Mouse (Mus musculus): ENCODE data around the gene Snx22.

Gene Snx22

GRCm38 (mm10) chr9:66069583-66069982, at the start of gene Snx22:
Gene Snx22 (minus strand): TSS chr9:66069719.
- peak; percentile 84 for DNase-seq (ENCODE audit: low read depth)

GRCm38 (mm10) chr9:66116890-66117289, 47.4 kb upstream of the Snx22 start:
- DNase-seq (ENCODE audit: low read depth), result no peak

- DNase-seq (ENCODE audit: low read depth), result no peak
Observed at GRCm38 (mm10) chr9:66114341-66114740, 44.8 kb upstream of the Snx22 start.

- DNase-seq (ENCODE audit: low read depth), result no peak
Observed at GRCm38 (mm10) chr9:66110611-66111379, 41.3 kb upstream of the Snx22 start.

GRCm38 (mm10) chr9:66110126-66110525, 40.6 kb upstream of the Snx22 start:
- no peak for DNase-seq (ENCODE audit: low read depth)

- no peak for DNase-seq (ENCODE audit: low read depth)
Observed at GRCm38 (mm10) chr9:66109574-66109973, 40.1 kb upstream of the Snx22 start.

- DNase-seq (ENCODE audit: low read depth), result no peak
Observed at GRCm38 (mm10) chr9:66105168-66105567, 35.6 kb upstream of the Snx22 start.

GRCm38 (mm10) chr9:66104601-66105000, 35.1 kb upstream of the Snx22 start:
- no peak for DNase-seq (ENCODE audit: low read depth)

- DNase-seq (ENCODE audit: low read depth), result no peak
Observed at GRCm38 (mm10) chr9:66102668-66103067, 33.1 kb upstream of the Snx22 start.

GRCm38 (mm10) chr9:66101577-66101976, 32.1 kb upstream of the Snx22 start:
- DNase-seq (ENCODE audit: low read depth), result no peak

- DNase-seq (ENCODE audit: low read depth), result no peak
Observed at GRCm38 (mm10) chr9:66092664-66093063, 23.1 kb upstream of the Snx22 start.

- no peak for DNase-seq (ENCODE audit: low read depth)
Observed at GRCm38 (mm10) chr9:66091327-66092231, 22.1 kb upstream of the Snx22 start.

GRCm38 (mm10) chr9:66090593-66091244, 21.2 kb upstream of the Snx22 start:
- no peak for DNase-seq (ENCODE audit: low read depth)

- peak; percentile 46 for DNase-seq (ENCODE audit: low read depth)
Observed at GRCm38 (mm10) chr9:66088411-66088810, 18.9 kb upstream of the Snx22 start.

- DNase-seq (ENCODE audit: low read depth), result no peak
Observed at GRCm38 (mm10) chr9:66087062-66087461, 17.5 kb upstream of the Snx22 start.

- no peak for DNase-seq (ENCODE audit: low read depth)
Observed at GRCm38 (mm10) chr9:66084171-66084570, 14.7 kb upstream of the Snx22 start.

GRCm38 (mm10) chr9:66081999-66082398, 12.5 kb upstream of the Snx22 start:
- DNase-seq (ENCODE audit: low read depth), result no peak

- no peak for DNase-seq (ENCODE audit: low read depth)
Observed at GRCm38 (mm10) chr9:66080804-66081459, 11.4 kb upstream of the Snx22 start.

- no peak for DNase-seq (ENCODE audit: low read depth)
Observed at GRCm38 (mm10) chr9:66078493-66078892, 9.0 kb upstream of the Snx22 start.

GRCm38 (mm10) chr9:66078072-66078471, 8.6 kb upstream of the Snx22 start:
- DNase-seq (ENCODE audit: low read depth), result no peak

GRCm38 (mm10) chr9:66072754-66073153, 3.2 kb upstream of the Snx22 start:
- DNase-seq (ENCODE audit: low read depth), result no peak

GRCm38 (mm10) chr9:66070151-66070550, 632 bp upstream of the Snx22 start:
- no peak for DNase-seq (ENCODE audit: low read depth)

All from induced T-regulatory cell, adult 2 months (primary cell).